Mouse (Mus musculus) forebrain, embryonic 14.5 days (tissue): ENCODE measurements around the gene Utp6. TPM values are rescaled to one million over a fixed set of nuclear protein-coding genes. Genes with fewer than 3 reads are reported as not detected.

Experiments used
- ATAC-seq: fragments of 200-750 bp; cut with Nextera tagmentation; 2 replicates; pipeline ENCODE4 v1.8.0; 2017; ENCODE audit warnings: mild to moderate bottlenecking, moderate library complexity
- DNase-seq: peaks from one replicate; pipeline ENCODE4 v3.0.0-alpha.2; 2015; ENCODE audit warnings: low spot score
- H3K27ac ChIP-seq: fragments of 300-500 bp; sonication (generic); 2 replicates; pipeline ENCODE4 v1.5.1; 2014; ENCODE audit warnings: low read depth, mild to moderate bottlenecking, control low read depth, low read length, moderate library complexity
- H3K27me3 ChIP-seq: fragments of 300-500 bp; sonication (generic); replicated peaks from 2 replicates; pipeline ENCODE4 v1.6.1; 2014; ENCODE audit warnings: low read length, control low read depth, mixed read lengths; ENCODE audit not compliant: control insufficient read depth, insufficient read depth
- H3K36me3 ChIP-seq: fragments of 300-500 bp; sonication (generic); 2 replicates; pipeline ENCODE4 v1.6.1; 2014; ENCODE audit warnings: low read length, control low read depth; ENCODE audit not compliant: control insufficient read depth, insufficient read depth
- H3K4me1 ChIP-seq: fragments of 300-500 bp; sonication (generic); 2 replicates; pipeline ENCODE4 v1.6.1; 2014; ENCODE audit warnings: antibody characterized with exemption, low read length, control low read depth; ENCODE audit not compliant: control insufficient read depth, insufficient read depth
- H3K4me2 ChIP-seq: fragments of 300-500 bp; sonication (generic); 2 replicates; pipeline ENCODE4 v1.6.1; 2014; ENCODE audit warnings: mild to moderate bottlenecking, control low read depth, low read length
- H3K4me3 ChIP-seq: fragments of 300-500 bp; sonication (generic); 2 replicates; pipeline ENCODE4 v1.5.1; 2014; ENCODE audit warnings: low read depth, low read length, control low read depth
- H3K9ac ChIP-seq: fragments of 300-500 bp; sonication (generic); 2 replicates; pipeline ENCODE4 v1.6.1; 2014; ENCODE audit warnings: mild to moderate bottlenecking, low read length, control low read depth, moderate library complexity
- H3K9me3 ChIP-seq: fragments of 300-500 bp; sonication (generic); replicated peaks from 2 replicates; pipeline ENCODE4 v1.6.1; 2016; ENCODE audit warnings: low read length, control low read depth, mixed read lengths; ENCODE audit not compliant: control insufficient read depth
- WGBS: fragments of 180-500 bp; shearing (Covaris S2); extraction: QIAGEN DNeasy Blood & Tissue Kit; methylation state at CpG from one replicate; pipeline ENCODE4 v1.1.7; 2014; 5-methylcytosine and 5-hydroxymethylcytosine counted together
- polyA plus RNA-seq: library from polyadenylated mRNA; unstranded; fragments of >200 nt; fragmentation: Nextera tagmentation; extraction: Ambion mirVana; gene quantifications from 2 replicates; pipeline ENCODE4 v1.2.1, GENCODE M21; 2014

The Utp6 gene
- polyA plus RNA-seq, 1 experiment from 2014 or later: 52.1 TPM

- no peak for DNase-seq
These were observed 61.0 kb downstream of the Utp6 start for GRCm38 (mm10) chr11:79901146-79901545.

GRCm38 (mm10) chr11:79892259-79892658, 69.9 kb downstream of the Utp6 start:
- DNase-seq (no peak), ATAC-seq (no peak)
- no peaks in the 10 kb centered on the region for H3K27me3 ChIP-seq
- 94% methylated on average over 6 of the region's 6 CpGs for WGBS
- no peak overlapping the region for H3K27ac ChIP-seq
- H3K36me3 ChIP-seq: no peaks in the 10 kb centered on the region
- H3K9me3 ChIP-seq: no peaks in the 10 kb centered on the region
- H3K4me2 ChIP-seq: no peak overlapping the region
- H3K4me1 ChIP-seq: no peaks in the 10 kb centered on the region
- H3K9ac ChIP-seq: no peak overlapping the region
- H3K4me3 ChIP-seq: no peak overlapping the region

More at GRCm38 (mm10) chr11:79901146-79901545, 61.0 kb downstream of the Utp6 start:
- H3K27me3 ChIP-seq: no peaks in the 10 kb centered on the region
- no peak overlapping the region for H3K9ac ChIP-seq
- no peaks in the 10 kb centered on the region for H3K4me1 ChIP-seq
- H3K4me3 ChIP-seq: no peak overlapping the region
- no peaks in the 10 kb centered on the region for H3K36me3 ChIP-seq
- WGBS: 86% methylated on average over 6 of the region's 6 CpGs
- no peaks in the 10 kb centered on the region for H3K9me3 ChIP-seq
- no peak overlapping the region for H3K4me2 ChIP-seq
- ATAC-seq: no peak
- H3K27ac ChIP-seq: no peak overlapping the region

- Histone ChIP-seq H3K4me2 (no peak overlapping the region), H3K36me3 (no peaks in the 10 kb centered on the region), H3K4me1 (no peaks in the 10 kb centered on the region), H3K4me3 (no peak overlapping the region), H3K9me3 (no peaks in the 10 kb centered on the region), H3K9ac (no peak overlapping the region), H3K27me3 (no peaks in the 10 kb centered on the region), H3K27ac (no peak overlapping the region)
- WGBS: 79% methylated on average over 2 of the region's 2 CpGs
- DNase-seq (no peak), ATAC-seq (no peak)
These were observed 71.4 kb downstream of the Utp6 start for GRCm38 (mm10) chr11:79890822-79891221.

- no peak overlapping the region for H3K27ac ChIP-seq
- DNase-seq: no peak
- no peaks in the 10 kb centered on the region for H3K4me1 ChIP-seq
- WGBS: 74% methylated on average over 1 of the region's 1 CpGs
- no peaks in the 10 kb centered on the region for H3K9me3 ChIP-seq
- H3K27me3 ChIP-seq: no peaks in the 10 kb centered on the region
- H3K36me3 ChIP-seq: no peaks in the 10 kb centered on the region
- no peak for ATAC-seq
- no peak overlapping the region for H3K4me2 ChIP-seq
- no peak overlapping the region for H3K9ac ChIP-seq
- H3K4me3 ChIP-seq: no peak overlapping the region
These were observed 75.2 kb downstream of the Utp6 start for GRCm38 (mm10) chr11:79886961-79887360.

- no peaks in the 10 kb centered on the region for H3K36me3 ChIP-seq
- DNase-seq: no peak
- WGBS: 90% methylated on average over 1 of the region's 1 CpGs
- no peak overlapping the region for H3K4me3 ChIP-seq
- no peak overlapping the region for H3K27ac ChIP-seq
- H3K4me1 ChIP-seq: no peaks in the 10 kb centered on the region
- no peaks in the 10 kb centered on the region for H3K9me3 ChIP-seq
- no peak for ATAC-seq
- H3K9ac ChIP-seq: no peak overlapping the region
- no peaks in the 10 kb centered on the region for H3K27me3 ChIP-seq
- H3K4me2 ChIP-seq: no peak overlapping the region
These were observed 75.8 kb downstream of the Utp6 start for GRCm38 (mm10) chr11:79886395-79886794.

GRCm38 (mm10) chr11:79885713-79886393, 76.3 kb downstream of the Utp6 start:
- H3K9ac ChIP-seq: no peak overlapping the region
- DNase-seq (no peak), ATAC-seq (no peak)
- no peaks in the 10 kb centered on the region for H3K36me3 ChIP-seq
- H3K4me2 ChIP-seq: no peak overlapping the region
- H3K4me1 ChIP-seq: no peaks in the 10 kb centered on the region
- H3K9me3 ChIP-seq: no peaks in the 10 kb centered on the region
- H3K4me3 ChIP-seq: no peak overlapping the region
- no peak overlapping the region for H3K27ac ChIP-seq
- H3K27me3 ChIP-seq: no peaks in the 10 kb centered on the region
- WGBS: 87% methylated on average over 13 of the region's 13 CpGs

GRCm38 (mm10) chr11:79884784-79885183, 77.4 kb downstream of the Utp6 start:
- DNase-seq (no peak), ATAC-seq (no peak)
- Histone ChIP-seq H3K9ac (no peak overlapping the region), H3K4me1 (no peaks in the 10 kb centered on the region), H3K27me3 (no peaks in the 10 kb centered on the region), H3K4me3 (no peak overlapping the region), H3K27ac (no peak overlapping the region), H3K4me2 (no peak overlapping the region), H3K36me3 (no peaks in the 10 kb centered on the region), H3K9me3 (no peaks in the 10 kb centered on the region)
- WGBS: 87% methylated on average over 6 of the region's 6 CpGs

Other genes with a start within 250 kb of the Utp6 start
- 19.4 and 23.6 TPM in 2 replicates for gene Suz12, start 30.7 kb upstream of the Utp6 start, polyA plus RNA-seq
- gene Crlf3, start 118.6 kb upstream of the Utp6 start, polyA plus RNA-seq: 17.6 and 18.7 TPM in 2 replicates
- gene Atad5, start 127.0 kb upstream of the Utp6 start, polyA plus RNA-seq: 8.8 and 9.0 TPM in 2 replicates
- gene Tefm, start 179.8 kb upstream of the Utp6 start, polyA plus RNA-seq: 24.3 and 24.9 TPM in 2 replicates
- gene Adap2, start 191.7 kb upstream of the Utp6 start, polyA plus RNA-seq: 2.0 TPM in 2 replicates
- 2.4 and 2.6 TPM in 2 replicates for gene Rnf135, start 221.5 kb upstream of the Utp6 start, polyA plus RNA-seq
- 68.8 and 78.1 TPM in 2 replicates for gene Rhot1, start 246.6 kb upstream of the Utp6 start, polyA plus RNA-seq